Mouse (Mus musculus): ENCODE measurements around the gene Ajuba. TPM values are rescaled to one million over a fixed set of nuclear protein-coding genes. Genes with fewer than 3 reads are reported as not detected.
A peak's percentile ranks its signal among the peaks of the same experiment; 100 is the strongest.
"Not testable (repeated sequence)": the region's sequence is repeated elsewhere in the genome, so short reads cannot be mapped to it uniquely, and the experiment has no call there.

Ajuba gene
- total RNA-seq (2021): 10 to 100 TPM; 20.5 to 26.0 TPM
- long read RNA-seq, experiment 1, transcript Ajuba-201 (8 exons, 3,397 nt): major isoform, 49 of 53 reads
- long read RNA-seq, experiment 1, partial matches to known transcripts: 1 of 53 reads
- long read RNA-seq, experiment 1, other reads (novel, unspliced or antisense): 3 of 53 reads
- long read RNA-seq, experiment 2, transcript Ajuba-201 (8 exons, 3,397 nt): major isoform, 38 of 49 reads
- long read RNA-seq, experiment 2, partial matches to known transcripts: 11 of 49 reads
- long read RNA-seq, experiment 2, other reads (novel, unspliced or antisense): 0 of 49 reads

DNA sequence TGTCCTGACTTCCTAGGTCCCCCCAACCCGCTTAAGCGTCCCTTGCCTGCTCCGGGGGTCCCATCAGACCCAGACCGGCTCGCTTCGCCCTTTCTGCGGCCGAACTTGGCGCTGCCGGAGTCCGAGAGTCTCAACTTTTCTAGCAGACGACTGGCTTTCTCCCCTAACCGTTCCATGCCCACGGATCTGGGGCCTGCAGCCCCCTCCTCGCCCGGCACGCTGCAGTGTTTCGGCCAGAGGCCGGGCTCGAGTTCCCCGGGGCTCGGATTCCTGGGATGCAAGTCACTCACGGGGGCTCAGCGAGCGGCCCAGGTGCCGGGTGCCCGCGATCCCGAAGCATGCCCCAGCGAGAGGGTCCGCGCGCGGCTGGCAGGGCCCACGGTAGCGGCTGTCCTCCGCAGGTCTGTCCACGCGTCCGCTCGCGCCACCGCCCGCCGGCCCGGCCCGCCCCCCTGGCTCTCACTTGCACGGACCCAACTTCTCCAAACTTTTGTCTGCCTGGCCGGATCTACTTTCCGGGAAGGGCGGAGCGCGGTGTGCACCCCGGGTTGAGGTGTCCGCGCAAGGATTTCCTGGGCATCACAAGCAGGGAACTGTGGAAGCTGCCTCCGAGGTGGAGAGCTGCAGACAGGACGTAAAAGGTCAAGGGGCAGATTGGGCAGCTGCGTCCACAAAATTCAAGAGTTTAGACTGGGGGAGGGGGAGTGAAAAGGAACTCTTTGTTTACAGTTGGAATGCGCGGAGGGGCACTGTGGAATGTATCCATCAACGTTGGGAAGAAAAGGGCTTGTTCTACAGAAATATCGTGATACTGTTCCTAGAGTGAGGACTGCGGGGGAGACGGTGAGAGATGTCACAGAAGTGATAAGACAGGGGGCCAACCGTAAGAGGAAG lies at the start of gene Ajuba:
Gene Ajuba (minus strand): TSS at position 470 of the 894 bp plus-strand sequence.
- peak; percentile 87 to 88 for DNase-seq (ENCODE audit: low spot score in 2 of 2)

DNA sequence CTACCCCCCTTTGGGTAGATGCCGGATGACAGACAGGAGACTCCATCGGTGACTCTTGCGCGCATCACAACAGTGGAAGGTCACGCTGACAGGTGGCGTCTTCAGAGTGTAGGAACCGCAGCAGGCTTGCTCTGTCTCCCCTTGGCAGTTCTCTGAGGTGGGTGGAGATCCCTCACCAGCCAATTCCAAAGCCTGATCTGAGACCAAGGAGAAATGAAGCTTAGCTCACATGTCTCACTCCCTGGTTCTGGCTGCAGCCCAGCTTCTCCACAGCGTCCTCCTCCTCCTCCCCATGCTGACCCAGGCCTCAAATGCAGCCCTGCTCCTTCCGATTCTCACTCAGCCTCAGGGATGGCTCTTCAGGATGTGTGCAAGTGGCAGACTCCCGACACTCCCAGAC lies 47.6 kb upstream of the Ajuba start:
- DNase-seq (ENCODE audit: low spot score in 2 of 2): no peak

- DNase-seq (ENCODE audit: low spot score in 2 of 2): no peak
Measured at GRCm38 (mm10) chr14:54623334-54623733, 46.0 kb upstream of the Ajuba start.

GRCm38 (mm10) chr14:54621133-54621532 lies 43.8 kb upstream of the Ajuba start, which contains the start of gene Psmb11:
Psmb11 (plus strand) TSS chr14:54621433.
- DNase-seq (ENCODE audit: low spot score in 2 of 2): no peak

DNA sequence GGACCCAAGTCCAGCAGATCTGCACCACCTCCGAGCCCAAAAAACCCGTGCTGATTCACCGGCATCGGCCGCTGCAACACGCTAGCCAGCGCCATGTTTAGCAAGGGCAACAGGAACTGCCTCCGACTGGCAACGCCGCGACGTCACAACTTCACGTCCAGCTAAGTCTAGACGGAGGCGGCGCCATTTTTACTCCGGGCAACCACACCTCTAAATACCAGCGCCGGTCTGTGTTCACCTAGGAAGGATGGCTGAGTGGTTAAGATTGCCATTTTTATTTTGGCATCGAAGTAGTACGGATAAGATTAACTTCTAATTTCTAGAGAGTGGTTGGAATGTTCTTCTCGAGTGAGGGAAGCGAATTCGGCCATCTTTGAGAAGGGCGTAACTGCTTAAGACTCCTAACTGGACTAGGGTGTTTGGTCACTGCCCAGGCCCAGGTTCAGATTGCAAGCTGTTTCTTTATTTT lies 40.6 kb upstream of the Ajuba start, which contains the start of gene Psmb5:
Gene Psmb5 (minus strand): TSS at position 126 of the 469 bp plus-strand sequence.
- DNase-seq (ENCODE audit: low spot score in 2 of 2): peak; percentile 79 to 82

DNA sequence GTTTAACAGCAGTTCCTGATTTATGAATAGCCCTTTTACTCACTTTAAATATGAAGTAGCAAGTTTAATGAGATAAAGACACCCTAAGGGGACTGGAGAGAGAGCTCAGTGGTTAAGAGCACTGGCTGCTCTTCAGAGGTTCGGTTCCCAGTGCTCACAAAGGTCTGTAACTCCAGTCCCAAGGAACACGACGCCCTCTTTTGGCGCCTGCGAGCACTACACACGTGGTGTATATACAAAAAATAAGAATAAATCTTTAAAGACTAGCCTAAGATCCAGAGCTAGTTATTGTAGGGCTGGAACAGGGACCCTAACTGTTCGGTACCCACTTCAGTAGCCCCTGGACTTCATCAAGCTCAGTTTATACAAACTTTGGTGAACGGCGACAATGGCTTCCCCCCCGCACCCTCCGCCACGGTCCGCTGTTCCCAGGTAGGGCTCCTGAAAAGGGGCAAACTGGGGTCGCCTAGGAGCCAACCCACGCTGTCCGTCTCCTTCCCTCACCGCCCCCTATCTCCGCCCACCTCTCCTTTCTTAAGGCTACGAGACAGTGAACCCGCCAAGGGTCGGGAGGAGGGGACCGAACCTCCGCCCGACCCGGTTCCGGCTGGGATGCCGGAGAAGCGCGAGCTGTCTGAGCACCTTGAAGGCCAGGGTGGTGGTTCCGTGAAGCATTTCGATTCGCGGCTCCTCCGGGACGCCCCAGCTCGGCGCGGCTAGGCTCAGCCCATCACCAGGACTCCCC lies 40.0 kb upstream of the Ajuba start:
- peak in 1 of 2 experiments; percentile 14 for DNase-seq (ENCODE audit: low spot score in 2 of 2)

DNA sequence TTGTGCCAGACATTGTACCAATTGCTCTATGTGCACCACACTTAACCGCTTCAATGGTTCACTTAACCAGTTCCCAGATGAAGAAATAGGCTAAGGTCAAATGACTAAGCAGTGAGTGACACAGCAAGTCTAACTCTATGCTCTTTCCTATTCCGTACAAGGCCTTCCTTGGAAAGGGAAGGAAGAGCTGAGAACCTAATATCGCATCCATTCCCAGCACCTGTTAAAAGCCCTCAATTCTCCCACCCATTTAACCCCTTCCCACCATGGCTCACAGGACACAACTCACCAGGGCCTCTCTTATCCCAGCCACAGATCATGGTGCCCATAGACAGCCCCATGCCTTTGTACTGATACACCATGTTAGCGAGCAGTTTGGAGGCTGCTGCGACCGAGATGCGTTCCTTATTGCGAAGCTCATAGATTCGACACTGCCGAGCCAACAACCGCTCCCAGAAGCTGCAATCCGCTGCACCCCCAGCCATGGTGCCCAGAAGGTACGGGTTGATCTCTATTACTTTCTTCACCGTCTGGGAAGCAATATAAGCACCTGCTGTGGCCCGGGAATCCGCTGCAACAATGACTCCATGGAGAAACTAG lies 39.0 kb upstream of the Ajuba start:
- no peak for DNase-seq (ENCODE audit: low spot score in 2 of 2)

GRCm38 (mm10) chr14:54614130-54614529 lies 36.8 kb upstream of the Ajuba start:
- not testable (repeated sequence) for DNase-seq (ENCODE audit: low spot score in 2 of 2)

DNA sequence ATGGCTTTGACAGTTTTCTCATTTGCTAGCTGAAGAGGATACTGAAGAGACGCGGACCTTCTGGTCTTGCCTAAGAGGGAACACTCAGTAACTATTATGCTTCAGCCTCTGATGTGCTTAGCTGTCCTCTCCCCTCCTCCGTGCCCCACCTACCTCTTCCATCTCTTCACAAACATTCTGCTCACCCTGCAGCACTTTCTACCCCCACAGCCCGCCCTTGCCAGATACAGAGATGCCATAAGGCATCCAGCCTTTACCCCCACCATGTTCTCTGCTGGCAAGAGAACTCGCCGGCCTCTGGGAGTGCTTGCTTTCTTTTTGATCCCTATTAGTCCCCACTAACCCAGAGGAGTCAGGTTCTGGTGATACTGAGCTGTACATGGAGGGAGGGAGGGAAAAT lies 33.3 kb upstream of the Ajuba start:
- DNase-seq (ENCODE audit: low spot score in 2 of 2): no peak

GRCm38 (mm10) chr14:54609962-54610361 lies 32.6 kb upstream of the Ajuba start:
- DNase-seq (ENCODE audit: low spot score in 2 of 2): peak in 1 of 2 experiments; percentile 34

GRCm38 (mm10) chr14:54609245-54609644 lies 31.9 kb upstream of the Ajuba start:
- no peak for DNase-seq (ENCODE audit: low spot score in 2 of 2)

DNA sequence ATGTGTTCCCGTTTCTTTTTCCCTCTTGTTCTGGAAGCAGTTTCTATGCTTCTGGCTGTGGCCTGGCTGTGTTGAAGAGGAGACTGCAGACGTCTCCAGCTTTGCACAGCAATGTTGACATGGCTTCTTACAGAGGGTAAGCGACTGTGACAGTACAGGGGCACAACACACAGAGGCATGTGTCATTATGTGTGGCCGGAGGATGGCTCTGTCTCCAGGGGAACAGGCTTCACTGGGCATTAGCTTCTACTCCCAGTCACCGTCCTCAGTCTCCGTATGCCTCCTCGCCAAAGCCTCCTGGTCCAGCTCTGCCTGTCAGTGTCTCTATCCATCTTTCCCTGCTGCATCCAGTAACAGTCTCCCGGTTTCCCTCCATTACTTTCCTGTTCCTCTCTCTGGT lies 29.9 kb upstream of the Ajuba start:
- DNase-seq (ENCODE audit: low spot score in 2 of 2): no peak

DNA sequence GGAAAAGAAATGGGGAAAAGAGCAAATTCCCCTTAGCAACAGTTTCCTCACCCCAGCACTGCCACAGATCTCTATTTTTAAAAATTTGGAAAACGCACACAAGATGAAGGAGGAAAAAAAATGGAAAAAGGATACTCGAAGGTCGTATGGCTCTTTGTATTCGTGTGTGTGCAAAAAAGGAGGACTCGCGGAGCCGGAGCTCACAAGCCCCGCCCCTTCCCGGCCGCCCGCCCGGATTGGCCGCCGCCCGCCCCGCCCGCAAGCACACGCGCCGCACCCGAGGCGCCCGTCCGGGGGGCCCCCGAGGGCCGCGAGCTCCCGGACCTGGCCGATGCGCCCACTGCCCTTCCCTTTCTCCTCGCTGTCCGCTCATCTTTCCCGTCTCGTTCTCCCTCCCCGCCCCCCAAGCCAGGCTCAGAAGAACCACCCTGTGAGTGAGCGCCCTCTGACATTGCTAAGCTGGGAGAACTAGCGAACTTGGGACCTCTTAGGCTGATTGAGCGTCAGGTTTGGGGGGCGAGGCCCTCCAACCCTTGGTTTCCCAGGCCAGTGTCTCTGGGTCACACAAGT lies 28.5 kb upstream of the Ajuba start, which contains the start of gene 4931414P19Rik:
Gene 4931414P19Rik (minus strand): TSS at position 242 of the 570 bp plus-strand sequence.
- peak; percentile 79 to 82 for DNase-seq (ENCODE audit: low spot score in 2 of 2)

- no peak for DNase-seq (ENCODE audit: low spot score in 2 of 2)
Measured at GRCm38 (mm10) chr14:54603686-54604085, 26.3 kb upstream of the Ajuba start.

GRCm38 (mm10) chr14:54603038-54603654 lies 25.8 kb upstream of the Ajuba start:
- peak; percentile 89 to 90 for DNase-seq (ENCODE audit: low spot score in 2 of 2)

DNA sequence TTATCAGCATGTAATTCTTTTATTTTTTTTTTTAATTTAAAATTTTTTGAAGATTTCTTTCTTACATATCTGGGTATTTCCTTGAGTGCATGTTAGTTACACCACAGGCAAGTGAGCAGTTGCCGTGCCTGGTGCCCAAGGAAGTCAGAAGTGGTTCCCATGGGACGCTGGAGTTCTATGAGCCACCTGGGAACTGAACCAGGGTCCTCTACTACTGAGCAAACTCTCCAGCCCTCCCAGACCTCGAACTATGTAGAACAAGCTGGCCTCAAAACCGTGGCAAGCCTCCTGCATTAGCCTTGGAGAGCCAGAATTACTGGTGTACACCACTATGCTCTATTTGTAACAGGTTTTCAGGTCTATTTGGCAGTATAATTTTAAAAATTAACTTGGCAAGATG lies 25.3 kb upstream of the Ajuba start:
- no peak for DNase-seq (ENCODE audit: low spot score in 2 of 2)

DNA sequence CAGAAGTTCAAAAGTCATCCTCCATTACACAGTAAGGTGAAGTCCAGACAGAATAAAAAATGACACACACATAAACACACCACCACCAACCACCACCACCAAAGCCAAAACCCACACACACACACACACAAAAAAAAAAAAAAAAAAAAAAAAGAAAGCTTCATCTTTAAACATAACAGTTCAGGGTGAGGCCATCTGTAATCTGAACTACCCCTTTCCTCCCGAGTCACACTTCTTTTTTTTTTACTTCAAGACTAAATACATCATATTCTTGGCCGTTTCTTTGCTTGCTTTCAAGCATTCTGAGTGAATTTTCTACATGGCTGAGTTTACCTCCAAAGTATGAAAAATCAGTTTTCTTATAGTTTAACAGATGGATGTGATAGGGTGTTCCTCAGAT lies 24.2 kb upstream of the Ajuba start:
- DNase-seq (ENCODE audit: low spot score in 2 of 2): no peak

GRCm38 (mm10) chr14:54597084-54597483 lies 19.7 kb upstream of the Ajuba start:
- DNase-seq (ENCODE audit: low spot score in 2 of 2): no peak

- DNase-seq (ENCODE audit: low spot score in 2 of 2): no peak
Measured at GRCm38 (mm10) chr14:54594631-54595414, 17.5 kb upstream of the Ajuba start.

All from adrenal gland, adult 18-20 months (tissue).